Mouse (Mus musculus) colon, adult 2 months (tissue): ENCODE measurements around the gene Smchd1. TPM values are rescaled to one million over a fixed set of nuclear protein-coding genes. Genes with fewer than 3 reads are reported as not detected.

Experiments
- polyA plus RNA-seq: library from polyadenylated mRNA; depleted of rRNA; stranded (reverse); fragments of >200 nt; gene quantifications from 2 replicates; pipeline ENCODE4 v1.2.3, GENCODE M21; 2012; rRNA removed

The Smchd1 gene
- polyA plus RNA-seq = 3.0 and 3.1 TPM in 2 replicates

GRCm38 (mm10) chr17:71474762-71475704, at the start of gene Smchd1:
Smchd1 (minus strand) TSS chr17:71475343.

DNA sequence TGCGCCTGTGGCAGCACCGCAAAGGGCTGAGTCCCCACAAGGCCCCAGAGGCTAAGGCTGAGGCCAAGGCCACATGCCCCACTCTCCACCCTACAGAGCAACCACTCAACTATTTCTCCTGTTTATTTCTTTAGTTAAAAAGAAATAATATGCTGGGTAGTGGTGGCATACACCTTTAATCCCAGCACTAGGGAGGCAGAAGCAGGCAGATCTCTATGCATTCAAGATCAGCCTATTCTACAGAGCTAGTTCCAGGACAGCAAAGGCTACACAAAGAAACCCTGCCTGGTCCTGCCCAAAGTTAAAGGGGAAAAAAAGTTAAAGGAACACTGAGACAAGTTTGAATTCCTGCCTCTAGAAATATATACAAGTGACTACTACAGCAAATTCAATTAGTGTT, 15.3 kb downstream of the Smchd1 start, which contains the start of gene Gm4707:
Gm4707 (minus strand) TSS at position 101 of the 400 bp plus-strand sequence.

DNA sequence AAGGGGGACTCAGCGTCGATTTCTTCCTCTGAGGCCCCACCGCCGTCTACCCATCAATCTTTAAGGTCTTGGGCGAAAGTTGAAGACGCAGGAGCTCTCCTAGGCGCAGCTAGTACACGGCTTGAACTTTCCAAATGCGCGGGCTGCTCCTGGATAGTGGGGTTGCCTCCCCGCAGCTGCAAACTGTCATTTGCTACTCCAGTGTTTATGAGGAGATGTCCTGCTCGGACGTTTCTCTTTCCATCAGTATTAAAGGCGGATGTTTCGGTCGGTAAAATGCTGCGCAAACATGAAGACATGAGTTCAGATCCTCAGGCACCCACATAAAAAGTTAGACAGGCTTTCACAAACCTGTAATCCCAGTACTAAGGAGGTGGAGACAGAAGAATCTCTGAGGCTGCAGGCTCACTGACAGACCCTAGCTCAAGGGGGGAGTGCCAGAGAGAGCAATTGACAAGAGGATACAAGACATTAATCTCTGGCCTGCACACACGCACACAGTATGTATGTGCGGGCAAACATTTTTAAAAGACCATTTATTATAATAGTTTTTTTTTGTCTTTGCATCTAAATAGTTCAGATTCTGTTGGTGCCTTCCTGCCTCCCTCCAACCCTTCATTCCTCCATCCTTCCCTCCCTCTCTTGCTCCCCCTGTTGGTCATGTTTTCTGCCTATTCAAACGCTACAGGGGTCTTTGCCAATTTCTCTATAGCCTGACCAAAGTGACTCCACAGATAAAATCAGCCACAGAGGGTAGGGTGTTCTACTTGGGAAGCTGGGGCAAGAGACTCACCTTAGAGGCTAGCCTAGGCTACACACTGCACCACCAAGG, 163.6 kb downstream of the Smchd1 start, which contains the start of gene Emilin2:
Emilin2 (minus strand) TSS at position 639 of the 832 bp plus-strand sequence.

Other genes with a start within 250 kb of the Smchd1 start
- gene Emilin2, start 163.4 kb downstream of the Smchd1 start, polyA plus RNA-seq = 4.1 and 9.9 TPM in 2 replicates
- 0.17 and 0.42 TPM in 2 replicates for gene Gm4707, start 15.4 kb downstream of the Smchd1 start, polyA plus RNA-seq
- gene Ndc80, start 51.5 kb upstream of the Smchd1 start, polyA plus RNA-seq = 0.07 and 0.31 TPM in 2 replicates
- not detected in 2 replicates for gene Spdya, start 76.7 kb upstream of the Smchd1 start, polyA plus RNA-seq
- 3.9 and 6.0 TPM in 2 replicates for gene Wdr43, start 140.6 kb upstream of the Smchd1 start, polyA plus RNA-seq
- 0.24 and 0.36 TPM in 2 replicates for gene Togaram2, start 197.9 kb upstream of the Smchd1 start, polyA plus RNA-seq